Mouse (Mus musculus): ENCODE data around the gene Slc6a20a. TPM values are rescaled to one million over a fixed set of nuclear protein-coding genes. Genes with fewer than 3 reads are reported as not detected.
A peak's percentile ranks its signal among the peaks of the same experiment; 100 is the strongest.
"Not testable (repeated sequence)": the region's sequence is repeated elsewhere in the genome, so short reads cannot be mapped to it uniquely, and the experiment has no call there.

Slc6a20a gene
- total RNA-seq (2022): 10 to 100 TPM; 20.4 to 26.7 (median 23.4) TPM

- DNase-seq (ENCODE audit: low spot score in 2 of 2): no peak
Measured at GRCm38 (mm10) chr9:123678327-123679105, at the start of gene Slc6a20a, which contains the start of gene Ccr9. Slc6a20a (minus strand) TSS chr9:123678885. Ccr9 (plus strand) TSS chr9:123678439.

GRCm38 (mm10) chr9:123722737-123723493 is 44.2 kb upstream of the Slc6a20a start:
- DNase-seq (ENCODE audit: low spot score in 2 of 2): no peak

GRCm38 (mm10) chr9:123717186-123718008 is 38.7 kb upstream of the Slc6a20a start, which contains the start of gene Lztfl1:
Lztfl1 (minus strand) TSS chr9:123717697.
- peak; percentile 86 to 97 for DNase-seq (ENCODE audit: low spot score in 2 of 2)

GRCm38 (mm10) chr9:123716301-123716700 is 37.6 kb upstream of the Slc6a20a start:
- DNase-seq (ENCODE audit: low spot score in 2 of 2): no peak

- DNase-seq (ENCODE audit: low spot score in 2 of 2): no peak
Measured at GRCm38 (mm10) chr9:123713111-123713510, 34.4 kb upstream of the Slc6a20a start.

- DNase-seq (ENCODE audit: low spot score in 2 of 2): no peak
Measured at GRCm38 (mm10) chr9:123709226-123709625, 30.5 kb upstream of the Slc6a20a start.

GRCm38 (mm10) chr9:123701822-123702221 is 23.1 kb upstream of the Slc6a20a start:
- no peak for DNase-seq (ENCODE audit: low spot score in 2 of 2)

GRCm38 (mm10) chr9:123695634-123696302 is 17.1 kb upstream of the Slc6a20a start:
- peak in 1 of 2 experiments; percentile 20 for DNase-seq (ENCODE audit: low spot score in 2 of 2)

GRCm38 (mm10) chr9:123688227-123688626 is 9.5 kb upstream of the Slc6a20a start:
- no peak for DNase-seq (ENCODE audit: low spot score in 2 of 2)

GRCm38 (mm10) chr9:123686206-123686605 is 7.5 kb upstream of the Slc6a20a start:
- DNase-seq (ENCODE audit: low spot score in 2 of 2): no peak

- no peak for DNase-seq (ENCODE audit: low spot score in 2 of 2)
Measured at GRCm38 (mm10) chr9:123683704-123684103, 5.0 kb upstream of the Slc6a20a start.

GRCm38 (mm10) chr9:123679198-123679597 is 513 bp upstream of the Slc6a20a start:
- no peak for DNase-seq (ENCODE audit: low spot score in 2 of 2)

- no peak for DNase-seq (ENCODE audit: low spot score in 2 of 2)
Measured at GRCm38 (mm10) chr9:123665645-123666044, 13.0 kb downstream of the Slc6a20a start.

GRCm38 (mm10) chr9:123659986-123660676 is 18.6 kb downstream of the Slc6a20a start:
- DNase-seq (ENCODE audit: low spot score in 2 of 2): not testable (repeated sequence)

- no peak for DNase-seq (ENCODE audit: low spot score in 2 of 2)
Measured at GRCm38 (mm10) chr9:123658981-123659380, 19.7 kb downstream of the Slc6a20a start.

GRCm38 (mm10) chr9:123657457-123657856 is 21.2 kb downstream of the Slc6a20a start:
- DNase-seq (ENCODE audit: low spot score in 2 of 2): no peak

GRCm38 (mm10) chr9:123651369-123651768 is 27.3 kb downstream of the Slc6a20a start:
- no peak for DNase-seq (ENCODE audit: low spot score in 2 of 2)

- DNase-seq (ENCODE audit: low spot score in 2 of 2): no peak
Measured at GRCm38 (mm10) chr9:123649785-123650511, 28.7 kb downstream of the Slc6a20a start.

GRCm38 (mm10) chr9:123640106-123640505 is 38.6 kb downstream of the Slc6a20a start:
- DNase-seq (ENCODE audit: low spot score in 2 of 2): no peak
